Mouse (Mus musculus) CD4-positive helper T cell, adult 2 months (primary cell): ENCODE measurements around the gene Rusc2.

Experiments
- DNase-seq: peaks from one replicate; pipeline ENCODE4 v3.0.0-alpha.2; 2012; ENCODE audit warnings: low read depth, missing footprints, low spot score

Gene Rusc2

DNA sequence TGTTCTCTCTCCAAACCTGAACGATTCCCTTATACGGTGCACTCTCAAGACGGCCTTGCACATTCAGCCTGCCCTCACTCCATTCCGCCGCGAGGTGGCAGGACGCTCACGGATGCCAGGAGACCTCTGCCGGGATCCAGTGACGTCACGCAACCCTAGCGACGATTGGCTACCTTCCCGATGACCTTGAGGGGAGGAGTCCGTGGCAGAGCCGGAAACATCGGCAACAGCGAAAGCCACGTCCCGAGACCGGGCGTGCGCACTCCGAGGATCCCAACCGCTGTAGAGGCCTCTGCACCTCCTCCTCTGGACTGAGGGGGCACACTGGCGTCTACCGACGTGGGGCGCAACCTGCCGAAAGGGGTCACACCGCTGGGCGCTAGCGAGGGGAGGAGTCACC lies 60.3 kb downstream of the Rusc2 start:
- peak; percentile 99 for DNase-seq

DNA sequence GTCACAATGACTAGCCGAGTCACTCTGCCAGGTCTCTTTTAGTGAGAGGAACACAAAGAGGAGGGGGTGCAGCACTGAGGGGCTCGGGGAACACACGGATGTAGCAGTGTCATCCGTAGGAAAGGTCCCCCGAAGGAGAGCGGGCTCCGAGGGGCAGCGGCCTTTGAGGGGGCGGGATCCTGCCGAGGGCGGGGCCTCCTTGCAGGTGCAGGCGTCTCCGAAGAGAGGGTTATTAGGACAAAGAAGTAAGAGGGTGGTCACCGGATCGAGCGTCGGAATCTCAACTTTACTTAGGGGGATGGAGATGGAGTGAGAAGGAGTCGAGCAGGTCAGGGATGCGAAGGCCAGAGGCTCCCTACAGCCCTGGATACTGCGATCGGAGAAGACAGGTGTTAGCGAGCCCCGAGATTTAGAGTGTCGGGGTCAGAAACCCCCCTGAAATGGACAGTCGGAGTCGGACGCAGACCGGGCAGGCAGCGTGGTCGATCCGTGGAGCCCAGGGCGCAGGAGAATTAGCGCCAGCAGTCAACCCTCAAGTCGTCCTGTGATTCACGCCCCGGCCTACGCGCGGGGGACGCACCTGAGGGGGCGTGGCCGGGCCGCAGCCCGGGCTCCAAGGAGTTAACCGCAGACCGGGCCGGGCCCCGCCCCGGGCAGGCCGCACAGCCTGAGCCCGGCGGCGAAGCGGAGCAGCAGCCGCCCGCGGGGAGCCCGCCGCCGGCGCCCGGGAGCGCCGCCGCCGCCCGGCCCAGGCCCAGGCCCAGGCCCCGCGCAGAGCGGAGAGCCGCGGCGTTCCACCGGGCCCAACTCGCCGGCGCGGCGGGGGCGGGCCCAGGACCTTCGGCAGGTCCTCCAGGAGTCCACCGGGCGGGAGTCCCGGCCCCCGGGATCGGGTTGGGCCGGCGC lies 60.9 kb downstream of the Rusc2 start:
- DNase-seq: peak; percentile 89

DNA sequence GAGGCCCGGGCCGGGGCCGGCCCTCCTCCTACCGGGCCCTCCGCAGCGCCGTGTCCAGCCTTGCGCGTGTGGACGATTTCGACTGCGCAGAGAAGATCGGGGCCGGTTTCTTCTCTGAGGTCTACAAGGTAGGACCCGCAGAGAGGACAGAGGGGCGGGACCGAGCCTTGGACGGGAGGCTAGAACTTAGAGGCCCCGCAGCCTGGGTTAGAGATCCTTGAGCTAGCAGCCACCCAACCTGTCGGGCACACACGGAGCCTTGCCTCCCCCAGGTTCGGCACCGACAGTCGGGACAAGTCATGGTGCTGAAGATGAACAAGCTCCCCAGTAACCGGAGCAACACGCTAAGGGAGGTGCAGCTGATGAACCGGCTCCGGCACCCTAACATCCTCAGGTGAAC lies 61.7 kb downstream of the Rusc2 start:
- DNase-seq: peak; percentile 43

DNA sequence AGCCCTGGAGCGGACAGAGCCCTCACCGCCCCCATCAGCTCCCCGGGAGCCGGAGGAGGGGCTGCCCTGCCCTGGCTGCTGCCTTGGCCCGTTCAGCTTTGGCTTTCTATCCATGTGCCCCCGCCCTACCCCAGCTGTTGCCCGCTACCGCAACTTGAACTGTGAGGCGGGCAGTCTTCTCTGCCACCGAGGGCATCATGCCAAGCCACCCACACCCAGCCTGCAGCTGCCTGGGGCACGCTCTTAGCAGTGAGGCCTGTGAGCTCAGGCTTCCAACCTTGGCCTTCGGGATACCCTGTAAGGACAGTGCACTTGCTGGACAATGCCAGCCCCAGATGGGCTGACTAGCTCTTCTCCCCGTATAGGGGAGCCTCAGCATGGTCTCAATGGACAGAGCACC lies 65.5 kb downstream of the Rusc2 start:
- DNase-seq: no peak

DNA sequence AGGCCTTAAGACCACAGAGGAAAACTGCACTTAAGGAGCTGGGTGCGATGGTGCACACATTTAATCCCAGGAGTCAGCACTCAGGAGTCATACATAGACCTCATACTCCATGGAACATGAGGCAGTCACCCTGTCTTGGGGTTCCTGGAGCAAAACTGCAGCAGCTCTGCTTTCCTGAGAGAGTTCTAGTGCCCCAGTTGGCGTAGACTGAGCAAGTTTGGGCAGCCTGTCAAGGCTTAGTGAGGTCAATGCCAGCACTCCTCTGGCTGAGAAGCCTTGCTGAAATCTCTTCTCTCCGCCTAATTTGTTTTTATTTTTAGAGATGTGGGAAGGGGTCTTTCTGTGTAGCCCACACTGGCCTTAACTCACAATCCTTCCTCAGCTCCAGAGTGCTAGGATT lies 66.8 kb downstream of the Rusc2 start:
- no peak for DNase-seq

DNA sequence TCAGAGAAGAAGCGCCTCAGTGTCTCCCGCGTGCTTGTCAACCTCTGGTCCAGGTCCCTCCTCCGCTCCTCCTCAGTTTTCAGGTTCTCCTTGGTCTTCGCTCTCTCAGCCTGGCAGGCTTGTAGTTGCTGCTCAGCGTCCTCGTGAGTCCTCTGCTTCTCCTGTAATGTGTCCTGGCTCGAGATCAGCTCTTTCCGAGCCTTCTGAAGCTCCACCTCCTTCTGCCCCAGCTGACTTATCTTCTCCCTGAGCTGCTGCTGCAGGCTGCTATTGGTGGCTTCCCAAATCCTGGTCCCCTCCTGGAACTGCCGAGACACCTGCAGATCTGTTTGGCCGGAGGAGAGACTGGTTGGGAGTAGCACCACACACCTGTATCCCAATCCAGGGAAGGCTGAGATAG lies 70.5 kb downstream of the Rusc2 start:
- no peak for DNase-seq

DNA sequence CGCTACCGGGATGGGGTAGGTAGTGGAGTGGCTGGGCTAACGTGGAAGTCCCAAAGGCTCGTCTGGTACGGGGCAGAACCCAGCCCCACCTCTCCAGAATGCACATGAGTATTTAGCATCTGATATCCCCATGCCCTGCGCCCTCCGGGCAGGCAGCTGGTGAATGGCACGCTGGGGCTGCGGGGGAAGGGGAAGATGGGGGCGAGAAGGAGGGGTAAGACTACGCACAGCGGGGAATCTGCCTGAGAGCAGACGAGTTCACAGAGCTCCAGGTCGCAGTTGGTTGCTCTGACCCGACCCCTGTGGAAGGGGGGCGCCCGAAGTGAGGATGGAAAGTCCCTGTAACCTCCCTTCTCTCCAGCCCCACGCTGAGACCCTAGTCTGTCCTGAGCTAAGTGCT lies 71.6 kb downstream of the Rusc2 start:
- DNase-seq: no peak

DNA sequence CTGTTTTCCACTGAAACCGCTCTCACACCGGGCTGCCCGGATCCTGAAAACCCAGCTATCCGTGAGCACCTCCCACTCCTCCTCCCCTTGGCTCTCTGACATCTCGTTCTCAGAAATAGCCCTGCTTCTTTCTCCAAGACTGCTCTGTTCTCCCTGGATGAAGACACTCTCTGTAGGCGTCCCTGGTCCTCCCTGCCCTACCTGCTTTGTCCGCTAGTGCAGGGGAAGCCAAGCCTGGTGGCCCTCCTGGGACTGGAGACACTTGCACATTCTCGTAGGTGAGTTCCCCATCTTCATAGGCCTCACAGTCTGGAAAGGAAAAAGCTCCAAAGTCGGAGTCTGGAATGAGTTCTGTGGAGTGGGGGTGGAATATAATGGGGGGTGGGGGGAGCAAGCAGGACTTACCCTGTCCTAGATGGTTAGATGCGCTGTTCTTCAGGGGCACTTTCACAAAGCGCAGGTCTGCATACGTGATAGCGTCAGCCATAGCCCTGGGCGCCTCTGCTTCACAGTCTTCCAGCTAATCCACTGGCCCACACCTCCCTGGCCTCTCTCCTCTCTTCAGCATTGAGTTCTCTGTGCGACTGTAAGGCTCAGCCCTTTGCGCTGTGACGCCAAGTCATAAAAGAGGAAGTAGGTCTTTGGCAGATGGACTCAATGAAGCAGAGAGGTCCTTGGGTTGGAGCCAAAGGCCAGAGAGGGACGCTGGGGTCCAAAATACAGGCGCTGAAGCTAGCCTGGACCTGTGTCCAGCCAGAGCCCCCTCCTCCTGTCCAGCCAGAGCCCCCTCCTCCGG lies 72.5 kb downstream of the Rusc2 start, which contains the start of gene Cd72:
Gene Cd72, minus strand, starts transcription at position 588 of the 796 bp plus-strand sequence.
- peak; percentile 17 for DNase-seq

DNA sequence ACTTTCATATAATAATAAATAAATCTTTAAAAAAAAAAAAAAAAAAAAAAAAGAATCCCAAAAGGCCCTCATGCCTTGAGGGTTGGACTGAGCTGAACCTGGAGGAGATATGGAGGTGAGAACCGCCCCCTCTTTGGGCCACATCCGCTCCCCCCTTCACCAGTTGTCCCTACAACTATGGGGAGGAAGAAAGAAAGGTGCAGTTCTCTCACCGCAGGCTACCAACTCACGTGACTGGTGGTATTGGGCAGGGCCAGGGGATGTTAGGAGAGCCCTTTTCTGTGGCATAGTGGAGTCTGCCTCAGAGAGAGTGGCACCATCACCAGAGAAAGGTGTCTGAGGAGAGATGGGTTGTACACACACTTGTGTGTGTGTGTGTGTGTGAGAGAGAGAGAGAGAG lies 74.7 kb downstream of the Rusc2 start:
- DNase-seq: peak; percentile 86

DNA sequence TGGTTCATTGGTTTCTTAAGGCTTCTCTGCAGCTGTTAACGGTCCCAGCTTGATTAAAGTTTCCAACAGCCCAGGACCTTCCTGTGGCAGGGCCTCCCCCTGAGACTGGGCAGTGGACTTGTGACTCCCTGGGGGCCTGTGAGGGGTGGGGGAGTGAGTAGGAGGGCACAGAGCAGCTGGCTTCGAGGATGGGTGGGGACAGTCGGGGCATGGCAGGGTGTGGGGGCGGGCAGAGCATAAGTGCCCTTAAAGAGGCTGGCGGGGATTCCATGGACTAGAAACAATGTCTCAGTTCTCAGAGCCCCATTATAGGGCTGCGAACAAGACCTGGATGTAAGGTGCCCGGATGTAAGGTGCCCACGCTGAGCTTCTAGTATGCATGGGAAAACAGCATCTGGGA lies 75.3 kb downstream of the Rusc2 start:
- DNase-seq: peak; percentile 36

DNA sequence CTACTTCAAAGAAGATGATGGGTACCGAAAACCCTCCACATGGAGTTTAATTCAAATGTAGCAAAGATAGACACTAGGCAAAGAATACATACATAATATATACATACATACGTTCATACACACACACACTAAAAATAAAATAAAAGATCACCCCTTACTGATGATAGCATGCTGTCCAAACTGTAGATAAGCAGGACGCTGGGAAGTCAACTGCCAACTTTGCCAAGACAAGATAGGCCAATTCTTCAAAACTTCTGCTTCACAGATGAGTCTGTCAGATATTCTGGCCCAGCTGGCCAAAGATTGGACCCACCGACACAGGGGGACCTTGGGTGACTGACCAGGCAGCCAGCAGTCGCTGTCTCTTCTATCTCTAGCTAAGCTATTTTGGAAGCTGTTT lies 81.3 kb downstream of the Rusc2 start:
- DNase-seq: no peak

DNA sequence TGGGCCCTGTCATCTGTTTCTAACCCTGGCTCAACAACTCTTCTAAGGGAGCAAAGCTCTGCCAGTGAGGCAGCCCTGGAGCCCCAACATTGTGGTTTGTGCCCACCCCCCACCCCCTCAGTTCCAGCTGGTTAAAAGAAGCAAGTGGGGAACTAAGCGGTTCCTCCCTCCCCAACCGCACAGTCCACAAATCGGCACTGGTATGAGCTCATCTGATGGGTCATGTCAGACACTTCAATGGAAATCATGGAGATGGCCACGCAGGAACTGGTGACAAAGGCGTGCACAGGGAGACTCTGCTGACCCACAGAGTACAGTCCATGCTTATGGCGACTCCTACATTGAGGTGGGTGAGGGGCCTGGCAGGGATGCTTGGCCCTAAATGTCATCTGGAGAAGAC lies 84.2 kb downstream of the Rusc2 start:
- no peak for DNase-seq

DNA sequence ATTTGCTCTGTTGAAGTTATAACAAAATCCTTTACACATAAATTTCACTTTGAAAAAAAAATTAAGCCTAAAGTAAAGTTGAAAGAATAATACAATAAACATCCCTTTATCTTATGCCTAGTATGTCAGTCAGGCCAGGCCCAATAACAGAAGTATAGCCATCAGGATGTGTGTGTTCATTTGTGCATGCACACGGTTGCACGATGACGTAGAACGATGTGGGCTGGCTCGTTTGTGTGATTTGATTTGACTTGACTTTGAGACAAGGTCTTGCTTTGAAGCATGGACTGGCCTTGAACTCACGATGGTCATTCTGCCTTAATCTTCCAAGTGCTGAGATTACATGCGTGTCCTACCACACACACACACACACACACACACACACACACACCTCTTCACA lies 85.1 kb downstream of the Rusc2 start:
- no peak for DNase-seq

DNA sequence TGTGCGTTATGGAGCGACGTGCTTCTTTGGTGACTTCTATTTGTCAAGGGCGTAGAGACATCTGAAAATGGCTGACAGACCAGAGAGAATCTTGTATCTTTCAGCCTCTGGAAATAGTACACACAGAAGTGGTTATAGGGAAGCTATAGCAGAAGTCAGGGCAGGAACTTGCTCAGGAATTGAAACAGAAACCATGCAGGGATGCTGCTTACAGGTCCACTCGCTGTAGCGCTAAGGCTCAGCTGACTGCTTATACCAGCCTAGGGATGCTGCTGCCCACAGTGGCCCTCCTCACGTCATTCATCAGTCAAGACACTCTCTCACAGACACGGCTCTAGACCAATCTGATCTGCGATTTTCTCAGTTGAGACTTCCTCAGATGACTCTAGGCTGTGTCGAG lies 88.5 kb downstream of the Rusc2 start:
- DNase-seq: no peak

DNA sequence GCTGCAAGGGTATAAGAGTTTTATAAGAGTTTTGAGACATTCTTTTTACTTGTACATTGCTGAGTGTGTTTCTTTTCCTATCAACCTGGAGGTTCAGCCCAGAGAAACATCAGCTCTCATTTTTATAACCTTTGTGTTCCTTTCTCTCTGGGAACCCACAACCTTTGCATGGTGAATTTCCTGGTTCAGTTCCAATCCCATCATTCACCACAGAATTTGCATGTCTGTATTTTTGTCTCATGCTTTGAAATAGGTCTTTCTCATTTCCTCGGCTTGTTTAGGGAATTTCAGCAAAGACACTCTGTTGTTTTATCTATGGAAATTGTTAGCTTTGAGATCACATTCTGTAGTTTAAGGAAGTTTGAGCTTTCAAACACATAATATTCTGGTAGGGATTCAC lies 91.9 kb downstream of the Rusc2 start:
- DNase-seq: peak; percentile 37

DNA sequence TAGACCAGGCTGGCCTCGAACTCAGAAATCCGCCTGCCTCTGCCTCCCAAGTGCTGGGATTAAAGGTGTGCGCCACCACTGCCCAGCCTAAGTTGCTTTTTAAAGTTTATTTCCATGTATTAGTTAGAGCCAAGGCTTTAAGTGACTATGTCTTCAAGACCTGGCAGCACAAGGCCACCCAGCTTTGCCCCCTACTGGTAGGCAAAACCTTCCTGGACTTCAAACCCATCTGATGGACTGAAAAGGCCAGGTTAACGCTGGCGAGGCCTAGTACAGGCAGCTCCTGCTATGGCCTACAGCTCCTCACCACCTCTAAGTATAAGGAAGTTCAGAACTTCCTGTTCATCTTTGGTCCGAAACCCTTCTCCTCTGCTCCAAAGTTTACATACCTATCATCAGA lies 94.8 kb downstream of the Rusc2 start:
- DNase-seq: peak; percentile 44
